Mouse (Mus musculus): ENCODE results near the gene Trim2.

Gene Trim2
- long read RNA-seq, experiment 1, partial matches to known transcripts: 7 of 14 reads
- long read RNA-seq, experiment 1, other reads (novel, unspliced or antisense): 6 of 14 reads
- long read RNA-seq, experiment 2, partial matches to known transcripts: 3 of 8 reads
- long read RNA-seq, experiment 2, other reads (novel, unspliced or antisense): 4 of 8 reads

DNA sequence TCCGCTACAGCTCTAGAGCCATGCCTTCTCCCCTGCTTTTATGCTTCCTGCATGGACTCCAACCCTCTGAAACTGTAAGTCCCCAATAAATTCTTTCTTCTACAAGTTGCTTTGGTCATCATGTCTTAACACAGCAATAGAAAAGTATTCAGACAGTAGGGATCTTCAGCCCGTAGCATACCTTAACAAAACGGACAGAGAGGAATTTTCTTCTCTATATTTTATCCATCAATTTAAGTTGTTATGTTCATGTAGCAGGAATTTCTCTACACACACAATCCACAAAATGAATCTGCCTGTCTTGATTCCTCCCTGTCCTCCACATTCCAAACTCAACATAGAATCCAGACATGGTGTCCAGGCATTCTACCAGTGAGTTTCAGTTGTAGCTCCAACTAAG is at the start of gene Trim2:
Trim2 (minus strand) TSS at position 101 of the 400 bp plus-strand sequence.
- intact Hi-C loops (cut with DNase I): loop anchor here (5.0 kb wide), 1 partner anchor 44 kb away; no protein-coding TSS in a partner anchor

DNA sequence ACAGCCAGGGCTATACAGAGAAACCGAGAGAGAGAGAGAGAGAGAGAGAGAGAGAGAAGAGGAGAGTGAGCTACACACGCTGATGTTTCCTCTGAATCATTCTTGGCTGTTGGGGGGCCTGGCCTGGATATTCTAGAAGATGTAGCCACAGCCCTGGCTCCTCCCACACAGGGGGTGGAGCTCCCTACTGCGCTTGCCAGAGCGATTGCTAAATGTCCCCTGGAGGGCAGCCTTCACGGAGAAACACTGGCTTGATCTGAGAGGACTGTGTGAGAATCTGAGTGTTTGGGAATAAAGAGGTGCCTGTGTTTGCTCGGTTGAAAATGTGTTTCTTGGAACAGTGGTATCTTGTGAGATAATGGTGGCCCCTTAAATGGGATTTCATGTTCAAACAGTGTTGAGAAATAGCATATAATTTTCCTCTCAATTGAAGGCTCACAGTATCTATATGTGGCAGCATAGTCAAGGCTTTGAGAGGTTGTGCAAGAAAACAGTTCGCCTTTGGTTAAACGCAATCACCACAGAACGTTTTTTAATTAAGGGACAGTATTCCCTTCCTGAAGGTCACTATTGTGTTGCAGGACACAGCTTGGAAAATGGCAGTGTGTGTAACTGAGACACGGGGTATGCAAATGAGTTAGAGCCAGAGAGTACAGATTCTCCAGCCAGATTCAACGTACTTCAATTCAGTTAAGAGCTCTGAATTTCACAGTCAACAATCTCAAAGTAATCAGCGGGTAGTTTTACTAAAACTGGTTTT is 49.4 kb upstream of the Trim2 start:
- intact Hi-C loops (cut with DNase I): no loop called here

DNA sequence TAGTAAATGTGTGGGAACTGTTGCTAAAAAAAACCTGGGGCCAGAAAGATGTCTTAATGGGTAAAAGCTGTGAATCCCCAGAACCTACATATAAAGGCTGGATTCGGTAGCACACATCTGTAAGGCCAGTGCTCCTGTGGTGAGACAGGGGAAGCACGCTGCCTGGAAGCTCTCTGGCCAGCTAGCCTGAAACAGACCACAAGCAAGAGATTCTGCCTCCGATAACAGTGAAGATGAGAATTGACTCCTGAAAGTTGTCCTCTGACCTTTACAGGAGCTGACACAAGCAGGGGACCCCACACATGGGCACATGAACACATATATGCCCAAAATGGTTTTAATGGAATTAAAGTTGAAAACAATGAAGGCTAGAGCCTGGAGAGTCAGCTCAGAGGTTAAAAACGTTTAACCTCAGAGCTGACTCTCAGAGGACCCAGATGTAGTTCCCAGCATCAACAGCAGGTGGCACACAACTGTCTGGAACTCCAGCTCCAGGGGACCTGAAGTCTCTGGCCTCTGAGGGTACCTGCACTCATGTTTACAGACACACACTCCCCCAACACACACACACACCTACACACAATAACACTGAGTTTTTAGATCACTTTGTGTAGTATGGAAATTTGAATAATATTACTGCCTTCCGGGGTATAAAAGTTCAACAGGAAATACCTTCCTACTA is 45.8 kb upstream of the Trim2 start:
- intact Hi-C loops (cut with DNase I): loop anchor here (5.0 kb wide), 1 partner anchor 190 kb away; no protein-coding TSS in a partner anchor

DNA sequence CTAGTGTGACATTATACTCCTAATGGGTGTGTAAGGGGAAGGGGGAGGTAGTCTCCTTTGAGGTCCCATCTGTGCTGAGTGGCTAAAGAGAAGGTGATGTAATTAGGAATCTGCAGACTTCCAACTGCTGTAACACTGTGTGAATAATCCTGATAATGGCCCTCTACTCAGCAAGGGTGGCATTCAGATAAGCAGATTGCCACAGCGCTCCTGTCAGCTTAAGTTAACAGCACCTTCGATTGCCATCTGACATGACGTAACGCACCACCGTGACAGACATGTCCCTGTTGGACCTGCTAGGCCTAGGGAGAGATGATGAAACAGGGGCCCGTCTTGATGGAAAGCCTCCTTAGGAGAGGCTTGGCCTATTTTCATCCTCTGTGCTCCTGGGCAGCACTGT is 43.6 kb upstream of the Trim2 start:
- intact Hi-C loops (cut with DNase I): loop anchor here (5.0 kb wide), 1 partner anchor 192 kb away; no protein-coding TSS in a partner anchor

DNA sequence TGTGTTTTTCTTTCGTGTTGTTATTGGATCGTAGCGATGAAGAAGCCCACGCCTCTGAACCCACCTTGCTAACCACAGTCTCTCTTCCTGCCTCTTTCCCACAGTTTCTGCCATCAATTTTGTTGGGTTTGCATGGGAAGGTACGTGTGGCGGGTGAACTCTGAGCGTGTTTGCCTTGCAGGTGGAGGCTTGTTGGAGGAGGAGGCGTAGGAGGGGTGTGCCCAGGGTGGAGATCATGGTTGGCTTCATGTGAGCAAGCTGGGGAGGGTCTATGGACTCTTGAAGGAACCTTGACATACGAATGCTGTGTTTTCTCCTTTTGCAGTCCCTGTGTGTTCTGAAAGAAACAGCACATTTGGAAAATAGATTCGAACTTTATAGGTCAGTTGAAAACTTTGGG is 43.1 kb upstream of the Trim2 start:
- intact Hi-C loops (cut with DNase I): loop anchor here (5.0 kb wide), 2 partner anchors 133 to 193 kb away; partner anchors contain the start of gene Fhdc1

DNA sequence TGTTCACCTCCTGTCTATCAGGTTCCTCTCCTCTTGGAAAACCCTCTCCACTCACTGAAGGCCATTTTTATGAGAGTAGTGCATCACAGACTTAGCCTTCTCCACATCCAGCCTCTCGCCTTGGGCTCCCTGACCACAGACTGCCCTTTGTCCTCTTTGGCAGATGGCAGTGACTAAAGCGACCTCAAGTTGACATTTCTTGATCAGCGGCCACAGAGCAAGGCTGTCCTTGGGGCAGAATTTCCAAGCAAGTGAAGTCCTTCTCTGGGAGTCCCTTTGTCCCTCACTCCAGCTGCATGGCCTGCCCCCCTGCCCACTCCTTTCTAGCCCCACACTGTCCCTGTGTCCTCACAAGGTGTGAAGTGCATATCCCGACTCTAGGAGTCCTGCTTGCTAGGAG is 40.7 kb upstream of the Trim2 start:
- intact Hi-C loops (cut with DNase I): loop anchor here (5.0 kb wide), 1 partner anchor 135 kb away; the partner anchor contains the start of gene Fhdc1

DNA sequence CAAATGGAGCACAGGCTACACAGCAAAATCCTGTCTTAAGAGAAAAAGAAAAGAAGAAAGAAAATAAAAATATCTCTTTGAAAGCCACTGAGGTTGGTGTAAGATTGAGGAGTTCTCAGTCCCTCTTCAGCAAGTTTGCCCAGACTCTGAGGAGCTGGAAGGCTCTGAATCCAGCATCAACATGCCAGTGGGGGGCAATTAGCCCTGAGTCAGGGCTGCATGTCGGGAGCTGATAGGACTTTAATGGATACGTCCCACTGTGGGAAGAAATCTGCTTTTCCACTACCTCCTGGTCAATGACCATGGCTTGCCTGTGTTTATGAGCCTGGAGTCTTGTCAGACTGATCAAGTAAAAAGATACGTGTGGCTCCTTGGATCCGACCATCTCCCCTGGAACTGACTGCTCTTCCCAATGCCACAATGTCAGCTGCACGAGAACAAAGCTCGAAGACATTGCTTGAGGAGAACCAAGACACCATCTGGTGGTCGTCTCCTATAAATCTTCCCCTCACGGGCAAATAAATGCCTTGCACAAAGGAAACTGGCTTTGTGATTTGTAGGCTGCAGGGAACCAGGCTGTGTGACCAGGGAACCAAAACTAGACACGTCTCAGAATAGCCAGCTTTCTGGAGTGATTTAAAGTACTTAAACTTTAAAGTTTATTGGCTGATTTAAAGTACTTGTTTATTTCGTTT is 39.9 kb upstream of the Trim2 start:
- intact Hi-C loops (cut with DNase I): loop anchor here (5.0 kb wide), 1 partner anchor 136 kb away; the partner anchor contains the start of gene Fhdc1

DNA sequence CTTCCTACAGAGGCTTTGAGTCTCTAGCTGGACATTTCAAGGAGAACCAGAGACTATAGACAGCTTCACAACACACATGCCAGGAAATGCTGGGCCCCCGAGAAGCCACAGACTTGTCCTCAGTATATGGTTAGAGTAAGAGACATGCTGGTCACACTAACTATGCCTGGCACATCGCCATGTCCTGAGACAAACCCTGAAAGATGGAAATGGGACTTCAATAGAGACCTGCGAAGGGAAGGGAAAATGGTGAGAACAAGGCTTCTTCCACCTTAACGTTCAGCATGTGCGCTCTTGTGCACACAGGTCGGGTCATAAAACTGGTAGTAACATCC is 38.9 kb upstream of the Trim2 start:
- intact Hi-C loops (cut with DNase I): loop anchor here (5.0 kb wide), 1 partner anchor 137 kb away; the partner anchor contains the start of gene Fhdc1

DNA sequence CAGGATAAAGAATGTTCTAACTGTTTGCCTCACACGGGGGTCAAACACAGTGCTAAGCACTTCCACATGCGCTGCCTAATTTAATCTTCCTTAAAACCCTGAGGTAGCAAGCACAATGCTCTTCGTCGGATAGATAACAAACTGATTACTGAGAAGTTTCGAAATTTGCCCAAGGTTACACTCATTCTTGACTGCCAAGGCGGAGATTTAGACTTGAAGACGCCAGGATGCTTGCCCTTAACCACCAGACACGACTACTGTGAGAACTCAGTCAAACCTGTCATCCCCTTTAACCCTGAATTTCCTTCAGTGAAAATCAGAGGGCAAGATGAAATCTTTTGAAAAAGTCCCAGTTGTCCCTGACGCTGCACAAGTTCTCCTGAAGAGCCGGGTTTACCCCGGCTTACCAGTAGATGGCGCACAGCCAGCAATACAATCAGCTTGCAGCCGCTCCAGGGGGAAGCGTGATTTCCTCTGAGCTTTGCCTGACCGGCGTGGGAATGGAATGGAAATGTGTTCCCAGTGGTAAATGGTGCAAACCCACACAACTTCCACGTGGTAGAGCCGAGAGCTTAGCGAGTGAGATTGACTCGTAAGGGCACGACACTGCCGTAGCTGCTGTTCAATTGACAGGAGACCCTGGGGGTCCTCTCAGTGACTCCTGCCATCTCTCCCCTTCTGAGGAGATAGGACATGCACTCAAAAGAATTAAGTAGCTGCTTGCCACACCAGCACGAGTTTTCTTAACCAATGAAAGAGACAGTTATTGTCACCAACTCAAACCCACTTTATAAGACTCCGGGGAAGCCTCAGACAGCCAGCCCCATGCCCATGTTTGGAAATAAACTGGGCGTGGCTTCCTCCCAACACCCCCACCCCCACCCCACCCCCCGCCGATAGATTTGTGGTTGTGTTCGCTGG is 38.3 kb upstream of the Trim2 start:
- intact Hi-C loops (cut with DNase I): loop anchor here (5.0 kb wide), 1 partner anchor 137 kb away; the partner anchor contains the start of gene Fhdc1

DNA sequence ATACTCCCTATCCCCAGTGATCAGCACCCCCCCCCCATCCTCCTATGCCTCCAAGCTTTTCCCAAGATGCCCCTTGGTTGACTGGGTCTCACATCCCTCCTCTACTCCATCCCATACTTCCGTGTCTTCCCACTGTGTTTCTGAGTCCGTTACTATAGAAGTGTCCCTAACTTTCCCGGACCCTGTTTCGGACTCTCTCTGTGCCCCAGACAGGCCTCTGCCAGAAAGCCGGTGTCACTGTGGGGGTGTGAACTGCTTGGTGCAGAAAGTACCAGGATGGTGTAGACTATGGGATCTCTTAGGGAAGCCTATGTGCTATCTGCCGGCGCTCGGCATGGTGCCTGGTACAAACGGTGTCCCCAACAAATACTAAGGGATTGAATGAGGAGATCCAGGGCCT is 36.4 kb upstream of the Trim2 start:
- intact Hi-C loops (cut with DNase I): no loop called here

DNA sequence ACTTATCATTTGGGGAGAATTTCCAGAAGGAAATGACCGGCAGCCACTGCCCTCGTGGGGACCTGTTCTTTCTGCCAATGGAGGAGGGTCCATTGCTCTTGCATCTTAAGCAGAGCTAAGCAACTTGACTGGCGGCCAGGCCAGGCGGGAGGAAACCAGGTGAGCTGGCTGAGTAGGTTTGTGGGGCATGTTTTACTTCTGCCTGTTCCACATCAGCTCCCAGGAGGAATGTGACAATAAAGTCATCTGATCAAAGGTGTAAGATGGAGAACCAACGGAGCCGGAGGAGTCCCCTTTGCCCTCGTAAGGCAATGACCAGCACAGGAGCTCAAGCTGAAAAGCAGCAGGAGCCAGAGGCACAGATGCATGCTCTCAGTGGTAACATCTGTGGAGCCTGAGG is 35.1 kb upstream of the Trim2 start:
- intact Hi-C loops (cut with DNase I): no loop called here

DNA sequence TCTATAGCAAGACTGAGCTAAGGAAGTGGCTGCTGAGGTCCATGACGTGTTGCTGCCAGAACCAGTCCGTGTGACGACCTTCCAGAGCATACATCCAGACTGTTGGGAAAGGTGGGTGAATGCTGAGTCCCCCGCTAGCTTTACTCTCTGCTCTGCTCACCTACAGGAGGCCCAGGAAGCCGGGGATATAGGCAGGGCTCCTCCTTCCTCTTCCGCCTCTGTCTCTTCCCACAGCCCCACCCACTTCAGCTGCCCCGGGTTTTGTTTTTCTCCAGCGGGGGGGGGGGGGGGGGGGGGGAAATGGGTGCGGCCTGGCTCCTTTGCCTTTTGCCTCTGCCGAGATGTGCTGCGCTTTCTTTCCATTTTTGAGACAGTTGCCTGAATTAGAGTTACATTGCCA is 30.9 kb upstream of the Trim2 start:
- intact Hi-C loops (cut with DNase I): no loop called here

DNA sequence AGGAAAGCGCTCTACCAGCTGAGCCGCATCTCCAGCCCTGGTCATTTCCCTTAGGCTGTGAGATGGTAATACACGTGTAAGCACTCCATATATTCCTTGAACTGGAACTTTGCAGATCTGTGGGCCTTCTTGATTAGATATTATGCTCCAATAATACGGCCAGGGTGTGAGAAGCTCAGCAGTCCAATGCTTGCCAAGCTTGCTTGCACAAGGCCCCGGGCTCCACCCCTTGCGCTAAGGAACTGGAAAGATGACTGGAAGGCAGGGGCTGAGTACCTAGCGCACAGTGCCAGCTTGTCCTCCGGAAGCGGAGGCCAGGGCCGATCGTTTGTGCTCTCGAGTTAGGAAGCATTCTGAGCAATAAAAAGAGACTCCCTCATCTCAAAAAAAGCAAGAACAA is 29.7 kb upstream of the Trim2 start:
- intact Hi-C loops (cut with DNase I): no loop called here

DNA sequence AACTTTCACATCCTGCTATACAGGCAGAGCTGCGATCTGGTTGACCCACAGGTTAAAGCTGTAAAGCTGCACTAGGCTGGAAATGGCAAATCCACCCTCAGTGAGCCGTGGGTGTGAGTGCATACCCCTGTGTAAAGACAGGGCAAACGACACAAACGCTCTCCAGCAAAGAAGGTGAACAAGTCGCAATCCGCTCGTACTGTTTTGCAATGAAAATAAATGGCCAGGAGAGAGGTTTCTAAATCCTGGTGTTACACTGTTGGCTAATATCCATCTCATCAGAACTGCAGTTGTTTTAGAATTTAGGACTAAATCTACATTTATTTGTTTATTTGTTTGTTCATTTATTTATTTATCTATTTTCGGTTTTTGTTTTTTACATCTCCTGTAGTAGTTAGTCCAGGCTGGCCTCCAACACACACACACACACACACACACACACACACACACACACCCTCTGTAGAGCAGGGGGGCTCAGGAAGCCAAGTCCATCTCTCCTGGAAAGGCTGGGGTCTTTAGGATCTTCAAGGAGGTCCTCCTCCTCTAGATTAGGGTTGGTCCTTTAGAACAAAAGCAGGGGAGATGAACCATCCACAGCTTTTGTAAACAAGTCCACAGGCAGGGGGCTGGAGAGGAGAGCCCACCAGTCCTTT is 28.9 kb upstream of the Trim2 start:
- intact Hi-C loops (cut with DNase I): no loop called here

DNA sequence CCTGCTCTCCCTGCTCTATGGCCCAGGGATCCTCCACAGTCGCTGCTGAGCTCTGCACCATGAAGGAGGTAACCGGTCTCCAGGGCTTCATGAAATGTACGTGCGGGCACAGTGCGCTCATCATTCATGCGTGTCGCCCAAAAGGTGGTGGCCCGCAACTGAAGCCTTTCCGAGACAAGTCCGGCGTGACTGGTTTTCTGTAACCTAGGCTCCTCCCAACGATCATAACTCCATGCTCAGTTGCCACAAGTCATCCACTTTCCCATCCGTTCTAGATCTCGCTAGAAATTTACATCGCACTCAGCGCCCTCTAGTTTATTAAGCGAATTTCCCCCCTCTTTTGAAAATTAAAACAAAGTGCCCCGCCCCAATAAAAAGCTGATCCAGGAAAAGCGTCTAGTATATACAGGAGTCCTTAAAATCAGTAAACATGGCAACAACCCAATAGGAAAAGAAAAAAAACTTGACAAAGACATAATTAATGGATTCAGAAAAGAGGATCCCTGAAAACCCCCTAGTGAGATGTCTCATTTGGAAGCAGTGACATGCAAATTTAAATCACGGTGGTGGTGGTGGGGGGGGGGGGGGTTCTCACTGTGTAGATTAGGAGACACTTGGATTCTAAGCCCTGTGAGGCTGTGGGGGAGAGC is 28.2 kb upstream of the Trim2 start:
- intact Hi-C loops (cut with DNase I): no loop called here

DNA sequence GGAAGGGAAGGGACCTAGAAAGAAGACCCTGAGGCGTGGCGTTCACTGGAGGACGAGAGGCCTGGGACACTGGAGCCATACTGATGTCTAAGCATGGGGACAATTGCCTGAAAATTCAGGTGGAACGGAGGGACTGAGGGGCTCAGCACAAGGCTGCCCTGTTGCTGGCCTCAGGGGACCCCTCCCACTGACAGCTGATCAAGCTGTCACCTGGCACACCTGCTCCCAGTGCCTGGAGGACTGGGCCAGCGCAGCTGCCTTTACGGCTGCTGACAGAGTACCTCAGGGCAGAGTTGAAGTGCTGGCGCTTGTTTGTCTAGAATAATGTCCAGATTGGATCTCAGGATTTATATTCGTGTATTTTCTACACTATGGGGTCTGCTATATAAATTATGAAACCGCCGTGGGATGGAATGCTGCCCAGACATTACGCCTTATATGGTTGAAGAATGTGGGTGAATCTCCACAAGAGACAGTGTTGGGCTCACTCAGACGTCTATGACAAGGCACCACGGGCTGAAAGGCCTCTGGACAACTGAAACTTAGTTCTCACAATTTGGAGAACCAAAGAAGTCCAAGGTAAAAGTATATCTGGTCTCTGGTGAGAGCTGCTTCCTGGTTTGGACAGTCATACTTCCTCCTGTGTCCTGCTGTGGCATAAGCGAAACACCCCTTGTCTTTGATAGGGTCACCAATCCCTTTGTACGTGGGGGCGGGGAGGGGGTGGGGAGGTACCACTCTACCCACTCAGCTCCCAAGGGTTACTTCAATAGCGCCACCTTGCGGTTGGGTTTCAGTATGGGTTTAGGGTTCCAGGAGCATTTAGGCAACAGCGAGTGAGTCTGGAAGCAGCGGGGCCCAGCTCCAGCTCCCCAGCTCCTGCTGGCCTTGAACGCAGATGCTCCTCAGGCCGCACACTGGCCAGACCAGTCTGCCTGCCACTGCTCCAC is 27.0 kb upstream of the Trim2 start:
- intact Hi-C loops (cut with DNase I): no loop called here

DNA sequence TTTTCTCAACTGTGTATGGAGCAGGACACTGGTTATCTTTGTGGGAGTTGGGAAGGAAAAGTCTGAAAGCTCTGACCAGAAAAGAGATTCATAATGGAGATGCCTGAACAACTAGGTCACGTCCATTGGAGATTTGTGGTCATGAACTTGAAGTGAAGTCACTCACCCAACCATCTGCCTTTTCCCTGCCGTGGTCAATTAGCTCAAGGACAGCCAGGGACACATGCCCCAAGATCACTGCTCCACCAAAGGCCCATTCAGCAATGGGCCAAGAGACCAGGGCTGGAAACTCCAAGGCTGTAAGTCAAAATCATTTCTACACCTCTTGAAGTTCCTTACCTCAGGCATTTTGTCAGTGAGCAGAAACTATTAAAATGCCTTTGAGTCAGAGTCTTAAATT is 23.5 kb upstream of the Trim2 start:
- intact Hi-C loops (cut with DNase I): no loop called here

DNA sequence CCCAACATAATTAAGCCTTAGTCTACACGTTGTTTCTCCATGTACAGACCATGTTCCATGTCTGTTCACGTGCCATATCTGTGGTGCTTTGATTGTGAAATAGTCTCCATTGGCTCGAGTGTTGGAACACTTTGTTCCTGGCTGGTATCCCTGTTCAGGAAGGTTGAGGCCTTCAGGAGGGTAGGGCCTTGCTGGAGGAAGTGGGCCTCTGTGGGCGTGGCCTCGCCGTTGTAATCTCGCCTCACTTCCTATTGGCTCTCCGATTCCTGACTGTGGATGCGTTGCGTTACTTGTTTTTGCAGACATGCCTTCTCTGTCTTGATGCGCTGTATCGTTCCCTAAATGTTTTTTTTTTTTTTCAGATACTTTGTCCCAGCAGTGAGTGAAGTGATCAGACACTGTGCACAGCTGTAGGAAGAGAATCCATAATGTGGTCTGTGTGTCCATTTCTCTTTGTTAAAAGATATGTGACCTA is 18.3 kb upstream of the Trim2 start:
- intact Hi-C loops (cut with DNase I): no loop called here

All from adrenal gland (tissue).